Comparison of ENCODE assay signal across 16 mouse cellular contexts in the genomic region with DNA sequence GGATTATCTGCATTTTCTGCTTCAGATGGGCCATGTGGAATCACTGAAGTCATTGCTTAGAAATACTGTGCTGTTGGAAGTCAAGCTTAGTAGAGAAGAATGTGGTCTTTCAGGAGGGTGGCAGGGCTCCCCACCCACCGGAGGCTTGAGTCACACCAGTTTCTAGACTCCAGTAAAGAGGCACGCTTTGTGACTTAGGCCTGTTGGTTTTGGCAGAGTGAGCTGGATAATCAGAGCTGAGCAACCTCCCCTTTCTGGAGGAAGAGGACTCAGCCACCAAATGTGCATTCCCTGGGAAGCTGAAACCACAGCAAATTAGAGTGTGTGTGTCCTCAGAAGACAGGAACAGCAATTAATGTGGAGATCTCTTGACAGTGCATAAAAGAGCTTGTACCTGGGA.
DNase-seq lines count a peak whose midpoint lies in the region; ATAC-seq lines count a peak whose summit lies in the region.
"Had no signal": no experiment of that assay in that cellular context is flagged by ENCODE, and none has a peak within 500 bp of the region (broad histone marks: within the 10 kb centered on the region; RNA-seq: fewer than 3 reads in every experiment).

No protein-coding gene starts in this region.

- no peak overlapping the region for H3K4me2 ChIP-seq in kidney, embryonic 14.5 days (replicated peaks; ENCODE audit: low read depth, low read length)
- no peak overlapping the region for H3K4me2 ChIP-seq in limb, embryonic 15.5 days
- H3K4me2 ChIP-seq: lung, embryonic 15.5 days; neural tube, embryonic 13.5 days had no signal

- no peaks in the 10 kb centered on the region for H3K4me1 ChIP-seq in kidney, embryonic 14.5 days (ENCODE audit: control insufficient read depth, insufficient read depth, low read length)
- peaks cover 13% of the 10 kb centered on the region; the same call in 1 of the 2 replicates for H3K4me1 ChIP-seq in limb, embryonic 15.5 days
- H3K4me1 ChIP-seq: lung, embryonic 15.5 days; neural tube, embryonic 13.5 days had no signal

- 89% methylated on average over 2 of the region's 2 CpGs for WGBS in kidney, embryonic 14.5 days
- whole genome bisulfite sequencing in limb, embryonic 15.5 days = 38% methylated on average over 2 of the region's 2 CpGs

- H3K27ac ChIP-seq in kidney, embryonic 14.5 days (ENCODE audit: low read depth, low read length) = no peak overlapping the region
- peak overlapping the region; percentile 74 for H3K27ac ChIP-seq in limb, embryonic 15.5 days
- H3K27ac ChIP-seq: lung, embryonic 15.5 days; neural tube, embryonic 13.5 days had no signal

- peaks cover 40% of the 10 kb centered on the region for H3K36me3 ChIP-seq in kidney, embryonic 14.5 days (ENCODE audit: control insufficient read depth, insufficient read depth, low read length)
- H3K36me3 ChIP-seq in limb, embryonic 15.5 days = peaks cover 52% of the 10 kb centered on the region

- H3K27me3 ChIP-seq in kidney, embryonic 14.5 days (ENCODE audit: control insufficient read depth, insufficient read depth, low read length) = no peaks in the 10 kb centered on the region
- no peaks in the 10 kb centered on the region for H3K27me3 ChIP-seq in limb, embryonic 15.5 days
- H3K27me3 ChIP-seq: lung, embryonic 15.5 days; megakaryocyte, embryonic 14.5 days; neural tube, embryonic 13.5 days had no signal

- H3K9ac ChIP-seq in kidney, embryonic 14.5 days (ENCODE audit: low read depth, low read length) = no peak overlapping the region
- no peak overlapping the region for H3K9ac ChIP-seq in limb, embryonic 15.5 days
- H3K9ac ChIP-seq: lung, embryonic 15.5 days; neural tube, embryonic 13.5 days had no signal

- H3K9me3 ChIP-seq in kidney, embryonic 14.5 days (ENCODE audit: control insufficient read depth, low read length) = no peaks in the 10 kb centered on the region
- H3K9me3 ChIP-seq in limb, embryonic 15.5 days = no peaks in the 10 kb centered on the region
- H3K9me3 ChIP-seq: lung, embryonic 15.5 days; megakaryocyte, embryonic 14.5 days; neural tube, embryonic 13.5 days had no signal

- no peak for ATAC-seq in kidney, embryonic 14.5 days (ENCODE audit: low FRiP score, low TSS enrichment)
- ATAC-seq in limb, embryonic 15.5 days (ENCODE audit: insufficient number of reproducible peaks, low FRiP score, low TSS enrichment, low read depth) = 0 out of 2 replicates have a peak, but pooled peaks have one; percentile 24
- ATAC-seq: forebrain, embryonic 14.5 days; inflammation-experienced regulatory T-cells, adult 6 months had no signal

- H3K4me3 ChIP-seq in kidney, embryonic 14.5 days (ENCODE audit: low read length) = no peak overlapping the region
- H3K4me3 ChIP-seq in limb, embryonic 15.5 days = no peak overlapping the region
- H3K4me3 ChIP-seq: lung, embryonic 15.5 days; megakaryocyte, embryonic 14.5 days; neural tube, embryonic 13.5 days had no signal

- DNase-seq in kidney, postnatal 14 days = peak; percentile 53
- DNase-seq in Muller cell, postnatal 12 days (ENCODE audit: inconsistent ontology term) = peak; percentile 93
- DNase-seq in brain, adult 2 months (ENCODE audit: low read depth, low spot score) = peak; percentile 93
- DNase-seq in c-Kit-positive CD71-positive TER-119-positive erythroid progenitor cells, embryonic 14.5 days (ENCODE audit: low spot score) = no peak
- DNase-seq in thymus, postnatal 0 days (ENCODE audit: low spot score) = no peak
- DNase-seq: adrenal gland, adult 8-10 months; cerebellum, postnatal 25 days; gastrocnemius, postnatal 14 days; thymus, adult 2 months had no signal

Comparison
In these comparisons a context has a peak if more than half of its experiments do, and no peak if none do; other contexts are left out.
1. DNase-seq: peak in kidney, postnatal 14 days (single experiment), Muller cell, postnatal 12 days (single experiment) and brain, adult 2 months (single experiment); none in c-Kit-positive CD71-positive TER-119-positive erythroid progenitor cells, embryonic 14.5 days (single experiment) and thymus, postnatal 0 days (single experiment).